Mouse (Mus musculus) olfactory bulb, adult 2 months (tissue): ENCODE results near the gene Olfr287.

ENCODE experiments used
- CTCF ChIP-seq: fragments of 200-500 bp; IDR thresholded peaks from 2 replicates; pipeline ENCODE4 v1.5.1; 2012; ENCODE audit warnings: low read depth, mild to moderate bottlenecking, low read length, moderate library complexity; ENCODE audit not compliant: insufficient read depth
- POLR2A ChIP-seq: fragments of 200-500 bp; IDR thresholded peaks from 2 replicates; pipeline ENCODE4 v1.6.1; 2012; ENCODE audit warnings: mild to moderate bottlenecking, low read depth, low read length, moderate library complexity; ENCODE audit not compliant: insufficient read depth

- TF ChIP-seq POLR2A (no peak), CTCF (no peak)
Observed at GRCm38 (mm10) chr15:98184456-98184855, 36.4 kb downstream of the Olfr287 start.
